Mouse (Mus musculus) forebrain, embryonic 11.5 days (tissue): ENCODE results near the gene Gm19345. TPM values are rescaled to one million over a fixed set of nuclear protein-coding genes. Genes with fewer than 3 reads are reported as not detected.

ENCODE experiments used
- ATAC-seq: fragments of 200-750 bp; cut with Nextera tagmentation; replicated peaks from 2 replicates; pipeline ENCODE4 v1.8.0; 2017; ENCODE audit warnings: moderate TSS enrichment; ENCODE audit not compliant: low FRiP score
- DNase-seq: peaks from one replicate; pipeline ENCODE4 v3.0.0-alpha.2; 2017; ENCODE audit warnings: low spot score
- H3K27ac ChIP-seq: fragments of 300-500 bp; sonication (generic); 2 replicates; pipeline ENCODE4 v1.5.1; 2014; ENCODE audit warnings: low read depth, low read length
- H3K27me3 ChIP-seq: fragments of 300-500 bp; sonication (generic); 2 replicates; pipeline ENCODE4 v1.6.1; 2014; ENCODE audit warnings: mild to moderate bottlenecking, low read length, mixed read lengths; ENCODE audit not compliant: control insufficient read depth, insufficient read depth
- H3K36me3 ChIP-seq: fragments of 300-500 bp; sonication (generic); 2 replicates; pipeline ENCODE4 v1.6.1; 2014; ENCODE audit warnings: mild to moderate bottlenecking, low read length, moderate library complexity, mixed read lengths; ENCODE audit not compliant: control insufficient read depth, insufficient read depth
- H3K4me1 ChIP-seq: fragments of 300-500 bp; sonication (generic); replicated peaks from 2 replicates; pipeline ENCODE4 v1.6.1; 2014; ENCODE audit warnings: low read length, mixed read lengths; ENCODE audit not compliant: control insufficient read depth, insufficient read depth
- H3K4me2 ChIP-seq: fragments of 300-500 bp; sonication (generic); 2 replicates; pipeline ENCODE4 v1.6.1; 2014; ENCODE audit warnings: low read depth, mild to moderate bottlenecking, low read length, moderate library complexity, mixed read lengths; ENCODE audit not compliant: severe bottlenecking
- H3K4me3 ChIP-seq: fragments of 300-500 bp; sonication (generic); 2 replicates; pipeline ENCODE4 v1.5.1; 2014; ENCODE audit warnings: low read depth, low read length
- H3K9ac ChIP-seq: fragments of 300-500 bp; sonication (generic); 2 replicates; pipeline ENCODE4 v1.6.1; 2014; ENCODE audit warnings: low read length
- H3K9me3 ChIP-seq: fragments of 300-500 bp; sonication (generic); 2 replicates; pipeline ENCODE4 v1.6.1; 2016; ENCODE audit warnings: low read length, mixed read lengths; ENCODE audit not compliant: control insufficient read depth
- WGBS: fragments of 180-500 bp; shearing (Covaris S2); extraction: QIAGEN DNeasy Blood & Tissue Kit; methylation state at CpG from one replicate; pipeline ENCODE4 v1.1.7; 2014; 5-methylcytosine and 5-hydroxymethylcytosine counted together
- polyA plus RNA-seq: library from polyadenylated mRNA; unstranded; fragments of >200 nt; fragmentation: Nextera tagmentation; extraction: Ambion mirVana; gene quantifications from 2 replicates; pipeline ENCODE4 v1.2.1, GENCODE M21; 2014

Gene Gm19345
- polyA plus RNA-seq, 1 experiment from 2014 or later: not detected

DNA sequence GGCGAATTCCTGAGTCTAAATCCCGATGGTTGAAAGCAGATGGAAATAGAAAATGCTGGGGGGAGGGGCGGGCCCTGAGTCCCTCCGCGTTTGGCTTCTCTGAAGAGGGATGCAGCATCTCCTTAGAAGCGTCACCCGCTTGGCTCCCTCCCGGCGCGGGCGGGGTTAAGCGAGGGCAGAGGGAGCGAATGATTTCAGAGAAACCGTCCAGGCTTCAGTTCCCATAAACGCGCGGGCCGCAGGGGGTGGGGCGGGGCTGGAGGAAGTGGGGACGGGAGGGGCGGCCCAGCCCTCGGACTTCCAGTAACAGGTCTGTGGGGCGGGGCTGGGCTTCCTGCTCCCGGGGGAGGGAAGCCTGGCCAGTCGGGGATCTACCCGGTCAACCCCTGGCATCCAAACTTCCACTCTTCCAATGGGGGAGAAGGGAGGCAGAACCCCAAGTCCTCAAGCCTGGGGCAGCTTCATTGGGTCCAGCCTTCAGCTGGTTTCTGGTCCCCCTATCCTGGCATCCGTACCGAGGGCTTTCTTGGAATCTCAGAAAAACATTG lies 35.5 kb upstream of the Gm19345 start:
- Histone ChIP-seq H3K27me3 (peaks cover 20% of the 10 kb centered on the region), H3K4me1 (peaks cover 5% of the 10 kb centered on the region), H3K36me3 (no peaks in the 10 kb centered on the region), H3K9me3 (no peaks in the 10 kb centered on the region; the same call in 1 of the 2 replicates), H3K27ac (no peak overlapping the region), H3K9ac (peak overlapping the region; percentile 0; the same call in 1 of the 2 replicates), H3K4me2 (peak overlapping the region; percentile 34), H3K4me3 (peak overlapping the region; percentile 25)
- peak; percentile 81 for DNase-seq
- peak; percentile 50 for ATAC-seq
- WGBS: under 1% methylated on average over 28 of the region's 28 CpGs

DNA sequence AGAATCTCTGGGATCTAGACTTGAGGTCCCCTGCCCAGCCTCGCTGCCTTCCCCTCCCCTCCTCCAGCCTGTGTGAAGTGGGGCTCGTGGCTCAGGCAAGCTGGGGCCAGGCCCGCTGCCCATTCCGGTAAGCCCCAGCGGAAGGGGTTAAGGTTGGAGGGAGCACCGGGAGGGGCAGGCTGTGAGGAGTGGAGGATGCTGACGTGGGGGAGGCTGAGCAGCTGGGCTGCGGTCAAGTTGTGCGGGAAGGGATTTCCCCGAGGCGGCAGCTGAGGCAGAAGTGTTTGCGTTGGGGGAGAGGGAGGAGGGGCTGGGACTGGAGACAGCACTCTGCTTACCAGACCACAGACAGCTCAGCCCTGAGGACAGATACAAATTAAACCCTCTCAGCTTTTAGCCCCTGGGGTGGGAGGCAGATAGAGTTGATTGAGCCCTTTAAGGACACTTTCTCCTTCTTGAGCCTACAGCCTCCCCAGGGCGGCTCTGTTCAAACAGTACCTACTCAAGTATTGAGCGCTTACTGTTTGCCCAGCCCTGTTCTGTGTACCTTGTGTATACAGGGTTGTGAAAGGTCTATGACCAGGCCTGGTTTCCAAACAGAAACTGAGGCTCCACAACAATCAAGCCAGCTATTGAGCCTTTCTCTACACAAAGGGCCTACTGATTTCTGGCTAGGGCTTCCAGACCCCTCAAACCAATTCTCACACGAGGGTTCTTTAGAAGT lies 34.3 kb upstream of the Gm19345 start:
- peak overlapping the region; percentile 39; the same call in 1 of the 2 replicates for H3K9ac ChIP-seq
- H3K4me1 ChIP-seq: peaks cover 9% of the 10 kb centered on the region
- H3K27me3 ChIP-seq: peaks cover 26% of the 10 kb centered on the region
- H3K4me2 ChIP-seq: peak overlapping the region; percentile 35
- H3K9me3 ChIP-seq: no peaks in the 10 kb centered on the region; the same call in 1 of the 2 replicates
- no peak overlapping the region for H3K27ac ChIP-seq
- 4% methylated on average over 15 of the region's 15 CpGs for WGBS
- H3K4me3 ChIP-seq: no peak overlapping the region
- no peaks in the 10 kb centered on the region for H3K36me3 ChIP-seq
- ATAC-seq (peak; percentile 59), DNase-seq (peak; percentile 74)

- 86% methylated on average over 5 of the region's 5 CpGs for WGBS
- no peak overlapping the region for H3K4me3 ChIP-seq
- H3K4me2 ChIP-seq: no peak overlapping the region
- peaks cover 32% of the 10 kb centered on the region for H3K27me3 ChIP-seq
- no peaks in the 10 kb centered on the region for H3K36me3 ChIP-seq
- no peak overlapping the region for H3K9ac ChIP-seq
- no peak overlapping the region for H3K27ac ChIP-seq
- DNase-seq: no peak
- peaks cover 9% of the 10 kb centered on the region for H3K4me1 ChIP-seq
- ATAC-seq: no peak
- H3K9me3 ChIP-seq: no peaks in the 10 kb centered on the region; the same call in 1 of the 2 replicates
These were observed 33.4 kb upstream of the Gm19345 start for GRCm38 (mm10) chr7:19818440-19818839.

DNA sequence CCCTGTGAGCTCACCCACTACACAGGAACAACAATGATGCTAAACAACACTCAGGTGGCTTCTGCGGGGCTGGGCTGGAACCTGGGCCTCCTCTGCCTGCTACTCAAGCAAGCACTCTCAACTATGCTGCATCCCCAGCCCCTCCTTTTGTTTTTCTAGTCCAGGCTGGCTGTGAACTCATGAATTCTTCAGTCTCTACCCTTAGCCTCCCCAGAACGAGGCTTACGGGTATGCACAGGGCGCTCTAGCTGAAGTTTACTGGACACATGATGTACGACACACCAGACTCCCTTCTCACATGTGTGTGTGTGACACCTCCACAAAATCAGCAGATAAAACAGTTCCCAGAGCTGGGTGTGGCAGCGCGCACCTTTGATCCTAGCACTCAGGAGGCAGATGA lies 32.9 kb upstream of the Gm19345 start:
- WGBS: 83% methylated on average over 7 of the region's 7 CpGs
- Histone ChIP-seq H3K4me3 (no peak overlapping the region), H3K9me3 (no peaks in the 10 kb centered on the region; the same call in 1 of the 2 replicates), H3K4me2 (no peak overlapping the region), H3K9ac (no peak overlapping the region), H3K27me3 (peaks cover 36% of the 10 kb centered on the region), H3K36me3 (no peaks in the 10 kb centered on the region), H3K27ac (no peak overlapping the region), H3K4me1 (peaks cover 11% of the 10 kb centered on the region)
- no peak for DNase-seq
- ATAC-seq: no peak

GRCm38 (mm10) chr7:19820347-19821048 lies 31.3 kb upstream of the Gm19345 start:
- Histone ChIP-seq H3K4me1 (peaks cover 11% of the 10 kb centered on the region), H3K27me3 (peaks cover 36% of the 10 kb centered on the region), H3K9ac (no peak overlapping the region), H3K36me3 (no peaks in the 10 kb centered on the region), H3K27ac (no peak overlapping the region), H3K4me2 (no peak overlapping the region), H3K4me3 (no peak overlapping the region), H3K9me3 (no peaks in the 10 kb centered on the region; the same call in 1 of the 2 replicates)
- WGBS: 63% methylated on average over 3 of the region's 3 CpGs
- DNase-seq (no peak), ATAC-seq (no peak)

- no peak overlapping the region for H3K27ac ChIP-seq
- H3K4me2 ChIP-seq: no peak overlapping the region
- H3K4me1 ChIP-seq: peaks cover 9% of the 10 kb centered on the region
- no peak overlapping the region for H3K9ac ChIP-seq
- ATAC-seq (no peak), DNase-seq (no peak)
- no peaks in the 10 kb centered on the region; the same call in 1 of the 2 replicates for H3K9me3 ChIP-seq
- no peak overlapping the region for H3K4me3 ChIP-seq
- H3K27me3 ChIP-seq: peaks cover 32% of the 10 kb centered on the region
- WGBS: 56% methylated on average over 7 of the region's 7 CpGs
- no peaks in the 10 kb centered on the region for H3K36me3 ChIP-seq
These were observed 30.2 kb upstream of the Gm19345 start for GRCm38 (mm10) chr7:19821633-19822032.

- no peaks in the 10 kb centered on the region for H3K36me3 ChIP-seq
- no peak for ATAC-seq
- H3K4me1 ChIP-seq: peaks cover 5% of the 10 kb centered on the region; the same call in 1 of the 2 replicates
- H3K9me3 ChIP-seq: no peaks in the 10 kb centered on the region; the same call in 1 of the 2 replicates
- no peak for DNase-seq
- H3K4me3 ChIP-seq: peak overlapping the region; percentile 24
- no peak overlapping the region for H3K27ac ChIP-seq
- peaks cover 28% of the 10 kb centered on the region for H3K27me3 ChIP-seq
- peak overlapping the region; percentile 41; the same call in 1 of the 2 replicates for H3K9ac ChIP-seq
- H3K4me2 ChIP-seq: peak overlapping the region; percentile 51
- 4% methylated on average over 20 of the region's 20 CpGs for WGBS
These were observed 29.6 kb upstream of the Gm19345 start for GRCm38 (mm10) chr7:19822193-19822592.

- H3K9ac ChIP-seq: peak within 1 kb of the TSS; percentile 41; the same call in 1 of the 2 replicates
- 2% methylated on average over 39 of the region's 42 CpGs for WGBS
- H3K4me2 ChIP-seq: peak within 1 kb of the TSS; percentile 51
- H3K9me3 ChIP-seq: no peaks in the 10 kb centered on the region; the same call in 1 of the 2 replicates
- no peak within 1 kb of the TSS for H3K27ac ChIP-seq
- H3K4me3 ChIP-seq: peak within 1 kb of the TSS; percentile 24
- H3K36me3 ChIP-seq: no peaks in the 10 kb centered on the region
- peaks cover 28% of the 10 kb centered on the region for H3K27me3 ChIP-seq
- ATAC-seq: no peak
- H3K4me1 ChIP-seq: peaks cover 5% of the 10 kb centered on the region; the same call in 1 of the 2 replicates
- no peak for DNase-seq
These were observed 29.2 kb upstream of the Gm19345 start, which contains the start of gene Bcl3 for GRCm38 (mm10) chr7:19822604-19823058. Gene Bcl3, minus strand, starts transcription at chr7:19822770.
